Comparison of ENCODE assay signal across 8 mouse cellular contexts in genomic region chr14:120397871-120398647, GRCm38 (mm10).
DNase-seq lines count a peak whose midpoint lies in the region; ATAC-seq lines count a peak whose summit lies in the region.

No protein-coding gene starts in this region.

- no peak overlapping the region for H3K4me3 ChIP-seq in embryonic facial prominence, embryonic 14.5 days (ENCODE audit: low read depth, low read length)
- H3K4me3 ChIP-seq in heart, embryonic 11.5 days (ENCODE audit: low read depth, low read length) = no peak overlapping the region
- no peak overlapping the region for H3K4me3 ChIP-seq in kidney, embryonic 14.5 days (ENCODE audit: low read length)
- no peak overlapping the region for H3K4me3 ChIP-seq in limb, embryonic 13.5 days
- no peak overlapping the region for H3K4me3 ChIP-seq in midbrain, embryonic 16.5 days (ENCODE audit: low read depth, low read length)

- no peaks in the 10 kb centered on the region for H3K4me1 ChIP-seq in embryonic facial prominence, embryonic 14.5 days (ENCODE audit: control insufficient read depth, insufficient read depth, low read length)
- no peaks in the 10 kb centered on the region for H3K4me1 ChIP-seq in heart, embryonic 11.5 days (ENCODE audit: control insufficient read depth, insufficient read depth, low read length)
- no peaks in the 10 kb centered on the region for H3K4me1 ChIP-seq in kidney, embryonic 14.5 days (ENCODE audit: control insufficient read depth, insufficient read depth, low read length)
- peaks cover 16% of the 10 kb centered on the region for H3K4me1 ChIP-seq in limb, embryonic 13.5 days
- H3K4me1 ChIP-seq in midbrain, embryonic 16.5 days (ENCODE audit: control insufficient read depth, insufficient read depth, low read length) = no peaks in the 10 kb centered on the region

- H3K27ac ChIP-seq in embryonic facial prominence, embryonic 14.5 days (replicated peaks; ENCODE audit: low read depth, low read length) = 0 out of 2 replicates have a peak overlapping the region, but pooled peaks have one; percentile 44
- no peak overlapping the region for H3K27ac ChIP-seq in heart, embryonic 11.5 days (ENCODE audit: low read depth, low read length)
- no peak overlapping the region for H3K27ac ChIP-seq in kidney, embryonic 14.5 days (ENCODE audit: low read depth, low read length)
- no peak overlapping the region for H3K27ac ChIP-seq in limb, embryonic 13.5 days
- H3K27ac ChIP-seq in midbrain, embryonic 16.5 days (ENCODE audit: low read length) = no peak overlapping the region

- no peaks in the 10 kb centered on the region for H3K27me3 ChIP-seq in embryonic facial prominence, embryonic 14.5 days (replicated peaks; ENCODE audit: control insufficient read depth, insufficient read depth, low read length)
- no peaks in the 10 kb centered on the region for H3K27me3 ChIP-seq in heart, embryonic 11.5 days (ENCODE audit: control insufficient read depth, insufficient read depth, low read length)
- H3K27me3 ChIP-seq in kidney, embryonic 14.5 days (ENCODE audit: control insufficient read depth, insufficient read depth, low read length) = no peaks in the 10 kb centered on the region
- H3K27me3 ChIP-seq in limb, embryonic 13.5 days = no peaks in the 10 kb centered on the region
- H3K27me3 ChIP-seq in midbrain, embryonic 16.5 days (ENCODE audit: control insufficient read depth, insufficient read depth, low read depth, low read length) = no peaks in the 10 kb centered on the region

- 38% methylated on average over 10 of the region's 10 CpGs for WGBS in embryonic facial prominence, embryonic 14.5 days
- WGBS in heart, embryonic 11.5 days (ENCODE audit: insufficient replicate concordance) = 52% methylated on average over 10 of the region's 10 CpGs
- 46% methylated on average over 10 of the region's 10 CpGs for WGBS in kidney, embryonic 14.5 days
- WGBS in limb, embryonic 13.5 days = 47% methylated on average over 10 of the region's 10 CpGs
- WGBS in midbrain, embryonic 16.5 days = 39% methylated on average over 10 of the region's 10 CpGs

- H3K36me3 ChIP-seq in embryonic facial prominence, embryonic 14.5 days (ENCODE audit: control insufficient read depth, insufficient read depth, low read length) = peaks cover 80% of the 10 kb centered on the region
- H3K36me3 ChIP-seq in heart, embryonic 11.5 days (ENCODE audit: control insufficient read depth, insufficient read depth, low read length) = peaks cover 17% of the 10 kb centered on the region
- H3K36me3 ChIP-seq in kidney, embryonic 14.5 days (ENCODE audit: control insufficient read depth, insufficient read depth, low read length) = peaks cover 40% of the 10 kb centered on the region
- H3K36me3 ChIP-seq in limb, embryonic 13.5 days = peaks cover 64% of the 10 kb centered on the region
- no peaks in the 10 kb centered on the region for H3K36me3 ChIP-seq in midbrain, embryonic 16.5 days (ENCODE audit: control insufficient read depth, insufficient read depth, low read length)

- no peak overlapping the region for H3K4me2 ChIP-seq in embryonic facial prominence, embryonic 14.5 days (ENCODE audit: low read depth, low read length)
- no peak overlapping the region for H3K4me2 ChIP-seq in heart, embryonic 11.5 days
- no peak overlapping the region for H3K4me2 ChIP-seq in kidney, embryonic 14.5 days (replicated peaks; ENCODE audit: low read depth, low read length)
- no peak overlapping the region for H3K4me2 ChIP-seq in limb, embryonic 13.5 days (replicated peaks)
- H3K4me2 ChIP-seq in midbrain, embryonic 16.5 days (ENCODE audit: low read length) = no peak overlapping the region

- no peak overlapping the region for H3K9ac ChIP-seq in embryonic facial prominence, embryonic 14.5 days (ENCODE audit: low read depth, low read length)
- no peak overlapping the region for H3K9ac ChIP-seq in heart, embryonic 11.5 days (ENCODE audit: low read depth, low read length)
- H3K9ac ChIP-seq in kidney, embryonic 14.5 days (ENCODE audit: low read depth, low read length) = no peak overlapping the region
- no peak overlapping the region for H3K9ac ChIP-seq in limb, embryonic 13.5 days
- no peak overlapping the region for H3K9ac ChIP-seq in midbrain, embryonic 16.5 days (ENCODE audit: low read depth, low read length)

- peak; percentile 92 for ATAC-seq in embryonic facial prominence, embryonic 14.5 days (ENCODE audit: low read depth)
- peak; percentile 42 for ATAC-seq in heart, embryonic 11.5 days (replicated peaks; ENCODE audit: insufficient number of reproducible peaks, low FRiP score, low TSS enrichment)
- ATAC-seq in kidney, embryonic 14.5 days (ENCODE audit: low FRiP score, low TSS enrichment) = peak; percentile 87
- ATAC-seq in limb, embryonic 13.5 days (ENCODE audit: low FRiP score, low read depth) = peak; percentile 82; the same call in 1 of the 2 replicates
- ATAC-seq in midbrain, embryonic 16.5 days = peak; percentile 95

- H3K9me3 ChIP-seq in embryonic facial prominence, embryonic 14.5 days (ENCODE audit: control insufficient read depth, low read length) = no peaks in the 10 kb centered on the region
- no peaks in the 10 kb centered on the region for H3K9me3 ChIP-seq in heart, embryonic 11.5 days (replicated peaks; ENCODE audit: control insufficient read depth, low read length)
- H3K9me3 ChIP-seq in kidney, embryonic 14.5 days (ENCODE audit: control insufficient read depth, low read length) = no peaks in the 10 kb centered on the region
- H3K9me3 ChIP-seq in limb, embryonic 13.5 days = no peaks in the 10 kb centered on the region
- no peaks in the 10 kb centered on the region for H3K9me3 ChIP-seq in midbrain, embryonic 16.5 days (replicated peaks; ENCODE audit: control insufficient read depth, low read length, poor library complexity, severe bottlenecking)

- DNase-seq in B cell, adult 2 months = peak; percentile 71 to 73
- DNase-seq in adrenal gland, postnatal 36 days = peak; percentile 76 to 84
- DNase-seq in embryonic facial prominence, embryonic 14.5 days (ENCODE audit: low spot score) = peak; percentile 88
- peak; percentile 17 to 71 for DNase-seq in spleen, postnatal 10 days (ENCODE audit: low spot score in 2 of 2)

Comparison
In these comparisons a context has a peak if more than half of its experiments do, and no peak if none do; other contexts are left out.
1. ATAC-seq: peak in every context shown above with its lines; median percentile 95 in midbrain, embryonic 16.5 days; 92 in embryonic facial prominence, embryonic 14.5 days; 87 in kidney, embryonic 14.5 days; 82 in limb, embryonic 13.5 days; 42 in heart, embryonic 11.5 days.